Mouse (Mus musculus): ENCODE data around the gene Tex33. TPM values are rescaled to one million over a fixed set of nuclear protein-coding genes. Genes with fewer than 3 reads are reported as not detected.
A peak's percentile ranks its signal among the peaks of the same experiment; 100 is the strongest.

Tex33 gene
- polyA plus RNA-seq, 1 experiment from 2014 or later: not detected

DNA sequence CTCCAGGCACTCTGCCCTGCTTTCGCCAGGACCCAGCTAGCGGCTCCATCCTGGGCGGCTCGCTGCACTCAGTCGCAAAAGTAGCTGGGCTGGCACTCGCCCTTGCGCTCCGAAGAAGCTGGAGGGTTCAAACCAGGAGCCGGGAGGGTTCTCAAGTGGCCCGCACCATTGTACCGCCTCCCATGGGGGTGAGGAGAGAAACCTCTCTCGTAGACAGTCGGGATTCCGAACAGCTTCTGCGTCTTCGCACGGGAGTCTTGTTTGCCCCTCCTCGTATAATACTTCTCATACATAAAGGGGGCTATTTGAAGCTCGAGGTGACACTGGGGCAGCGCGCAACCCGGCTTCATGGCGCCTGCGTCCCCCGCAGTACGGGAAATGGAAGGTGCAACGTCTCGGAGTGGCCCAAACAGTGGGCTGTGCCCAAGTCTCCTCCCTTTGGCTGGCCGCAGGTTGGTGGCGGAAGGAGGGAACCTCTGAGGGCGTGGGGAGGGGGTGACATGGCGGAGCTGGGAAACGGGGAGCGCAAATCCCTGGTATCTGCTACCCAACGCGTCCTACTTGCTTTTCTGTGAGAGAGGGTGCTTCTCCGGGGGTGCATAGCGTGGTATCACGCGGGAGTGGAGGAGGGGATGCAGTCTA lies 10.7 kb upstream of the Tex33 start, which contains the start of gene Mpst:
TSS of gene Mpst (plus strand) at position 124 of the 642 bp plus-strand sequence.
- H3K4me1 ChIP-seq (ENCODE audit: control insufficient read depth, insufficient read depth, low read length): peaks cover 25% of the 10 kb centered on the region
- H3K27me3 ChIP-seq (ENCODE audit: control insufficient read depth, insufficient read depth, low read length): peaks cover 18% of the 10 kb centered on the region
- no peaks in the 10 kb centered on the region for H3K9me3 ChIP-seq (ENCODE audit: control insufficient read depth, low read length)
- peak; percentile 85 for ATAC-seq (ENCODE audit: low read depth)
- peak within 1 kb of the TSS; percentile 68 for H3K9ac ChIP-seq (replicated peaks; ENCODE audit: low read depth, low read length)
- under 1% methylated on average over 40 of the region's 40 CpGs for WGBS
- no peaks in the 10 kb centered on the region for H3K36me3 ChIP-seq (ENCODE audit: control insufficient read depth, insufficient read depth, low read length)
- peak within 1 kb of the TSS; percentile 96 for H3K4me2 ChIP-seq (ENCODE audit: low read depth, low read length)
- peak within 1 kb of the TSS; percentile 59 for H3K4me3 ChIP-seq (ENCODE audit: low read depth, low read length)
- peak within 1 kb of the TSS; percentile 90 for H3K27ac ChIP-seq (ENCODE audit: low read depth, low read length)

DNA sequence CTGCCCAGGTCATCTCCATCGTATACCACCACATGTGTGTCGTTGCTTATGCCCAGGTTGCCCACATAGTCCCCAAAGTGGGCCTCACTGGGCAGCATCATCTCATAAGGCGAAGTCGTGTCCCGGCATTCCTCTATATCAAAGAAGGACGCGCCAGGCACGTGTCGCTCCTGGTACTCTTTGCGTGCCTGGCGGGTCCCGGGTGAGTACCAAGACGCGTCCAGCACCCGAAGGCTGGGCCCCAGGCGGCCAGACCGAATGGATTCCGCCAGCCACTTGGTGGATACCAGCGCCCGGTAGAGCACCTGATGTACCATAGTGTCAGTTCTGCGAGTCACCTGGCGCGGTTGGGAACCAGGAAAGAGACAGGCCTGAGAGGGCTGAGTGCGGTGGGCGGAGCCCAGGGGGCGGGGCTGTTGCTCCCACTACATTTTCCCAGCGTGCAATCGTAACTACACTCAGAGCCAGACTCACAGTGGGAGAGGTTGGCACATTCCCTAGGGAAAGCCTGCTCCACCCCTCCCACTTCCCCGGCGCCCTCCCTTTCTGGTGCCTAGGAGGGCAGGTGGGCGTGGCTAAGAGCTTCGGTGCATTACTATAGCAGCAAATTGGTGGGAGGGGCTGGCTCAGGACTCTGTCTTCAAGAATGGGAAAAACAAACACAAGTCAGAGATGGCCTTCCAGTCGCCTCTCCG lies 10.0 kb upstream of the Tex33 start, which contains the start of gene Tst:
TSS of gene Tst (minus strand) at position 391 of the 695 bp plus-strand sequence.
- H3K4me1 ChIP-seq (ENCODE audit: control insufficient read depth, insufficient read depth, low read length): peaks cover 27% of the 10 kb centered on the region

GRCm38 (mm10) chr15:78405098-78405497 lies 9.4 kb upstream of the Tex33 start:
- Histone ChIP-seq H3K9me3 (ENCODE audit: control insufficient read depth, low read length) (no peaks in the 10 kb centered on the region), H3K4me1 (ENCODE audit: control insufficient read depth, insufficient read depth, low read length) (peaks cover 26% of the 10 kb centered on the region), H3K4me3 (ENCODE audit: low read depth, low read length) (peak overlapping the region; percentile 59; the same call in 1 of the 2 replicates), H3K4me2 (ENCODE audit: low read depth, low read length) (peak overlapping the region; percentile 96), H3K27ac (ENCODE audit: low read depth, low read length) (peak overlapping the region; percentile 0; the same call in 1 of the 2 replicates), H3K9ac (replicated peaks; ENCODE audit: low read depth, low read length) (0 out of 2 replicates have a peak overlapping the region, but pooled peaks have one; percentile 22), H3K27me3 (ENCODE audit: control insufficient read depth, insufficient read depth, low read length) (peaks cover 14% of the 10 kb centered on the region), H3K36me3 (ENCODE audit: control insufficient read depth, insufficient read depth, low read length) (no peaks in the 10 kb centered on the region)
- ATAC-seq (ENCODE audit: low read depth): no peak
- 52% methylated on average over 11 of the region's 11 CpGs for WGBS

More for the DNA sequence above, 10.0 kb upstream of the Tex33 start, which contains the start of gene Tst:
- Histone ChIP-seq H3K27me3 (ENCODE audit: control insufficient read depth, insufficient read depth, low read length) (peaks cover 18% of the 10 kb centered on the region), H3K9me3 (ENCODE audit: control insufficient read depth, low read length) (no peaks in the 10 kb centered on the region), H3K4me2 (ENCODE audit: low read depth, low read length) (peak within 1 kb of the TSS; percentile 96), H3K27ac (ENCODE audit: low read depth, low read length) (peak within 1 kb of the TSS; percentile 90), H3K36me3 (ENCODE audit: control insufficient read depth, insufficient read depth, low read length) (no peaks in the 10 kb centered on the region), H3K4me3 (ENCODE audit: low read depth, low read length) (peak within 1 kb of the TSS; percentile 59), H3K9ac (replicated peaks; ENCODE audit: low read depth, low read length) (peak within 1 kb of the TSS; percentile 68)
- 2% methylated on average over 34 of the region's 34 CpGs for WGBS
- peak; percentile 68 for ATAC-seq (ENCODE audit: low read depth)

- Histone ChIP-seq H3K4me2 (ENCODE audit: low read depth, low read length) (no peak overlapping the region; the same call in 1 of the 2 replicates), H3K27ac (ENCODE audit: low read depth, low read length) (peak overlapping the region; percentile 35; the same call in 1 of the 2 replicates)
- 53% methylated on average over 1 of the region's 1 CpGs for WGBS
These were observed 8.2 kb upstream of the Tex33 start for GRCm38 (mm10) chr15:78403896-78404295.

GRCm38 (mm10) chr15:78403301-78403741 lies 7.6 kb upstream of the Tex33 start:
- H3K9me3 ChIP-seq (ENCODE audit: control insufficient read depth, low read length): no peaks in the 10 kb centered on the region
- H3K4me3 ChIP-seq (ENCODE audit: low read depth, low read length): no peak overlapping the region
- no peaks in the 10 kb centered on the region for H3K27me3 ChIP-seq (ENCODE audit: control insufficient read depth, insufficient read depth, low read length)
- no peak overlapping the region; the same call in 1 of the 2 replicates for H3K4me2 ChIP-seq (ENCODE audit: low read depth, low read length)
- H3K36me3 ChIP-seq (ENCODE audit: control insufficient read depth, insufficient read depth, low read length): no peaks in the 10 kb centered on the region
- no peak for ATAC-seq (ENCODE audit: low read depth)
- H3K4me1 ChIP-seq (ENCODE audit: control insufficient read depth, insufficient read depth, low read length): peaks cover 21% of the 10 kb centered on the region
- WGBS: 54% methylated on average over 3 of the region's 3 CpGs
- H3K9ac ChIP-seq (replicated peaks; ENCODE audit: low read depth, low read length): no peak overlapping the region
- H3K27ac ChIP-seq (ENCODE audit: low read depth, low read length): peak overlapping the region; percentile 35; the same call in 1 of the 2 replicates

More at GRCm38 (mm10) chr15:78403896-78404295, 8.2 kb upstream of the Tex33 start:
- no peak overlapping the region for H3K4me3 ChIP-seq (ENCODE audit: low read depth, low read length)
- H3K36me3 ChIP-seq (ENCODE audit: control insufficient read depth, insufficient read depth, low read length): no peaks in the 10 kb centered on the region
- no peak overlapping the region for H3K9ac ChIP-seq (replicated peaks; ENCODE audit: low read depth, low read length)
- ATAC-seq (ENCODE audit: low read depth): no peak
- no peaks in the 10 kb centered on the region for H3K9me3 ChIP-seq (ENCODE audit: control insufficient read depth, low read length)
- H3K4me1 ChIP-seq (ENCODE audit: control insufficient read depth, insufficient read depth, low read length): peaks cover 21% of the 10 kb centered on the region
- 0 out of 2 replicates have a peak, but pooled peaks cover 5% of the 10 kb centered on the region for H3K27me3 ChIP-seq (ENCODE audit: control insufficient read depth, insufficient read depth, low read length)

DNA sequence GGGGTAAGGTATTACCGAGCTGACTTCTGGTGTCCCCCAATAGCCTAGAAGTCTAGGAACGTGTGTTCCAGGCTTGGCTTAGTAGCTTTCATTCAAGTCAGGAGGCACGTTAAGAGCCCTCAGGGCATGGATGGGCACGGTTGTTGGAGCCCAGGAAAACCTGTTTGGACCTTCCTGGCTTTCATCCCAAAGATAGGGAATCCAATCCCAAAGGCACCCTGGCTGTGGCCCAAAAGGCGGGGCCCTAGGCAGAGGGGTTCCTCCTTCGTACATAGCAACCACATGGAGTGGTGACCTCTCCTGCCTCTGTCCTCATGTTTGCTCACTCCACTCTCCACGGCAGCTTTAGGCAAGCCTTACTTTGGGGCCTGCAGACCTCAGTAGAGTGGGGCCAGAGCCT lies 6.7 kb upstream of the Tex33 start:
- WGBS: 77% methylated on average over 7 of the region's 7 CpGs
- H3K36me3 ChIP-seq (ENCODE audit: control insufficient read depth, insufficient read depth, low read length): no peaks in the 10 kb centered on the region
- H3K27me3 ChIP-seq (ENCODE audit: control insufficient read depth, insufficient read depth, low read length): no peaks in the 10 kb centered on the region
- H3K4me2 ChIP-seq (ENCODE audit: low read depth, low read length): no peak overlapping the region
- peaks cover 21% of the 10 kb centered on the region for H3K4me1 ChIP-seq (ENCODE audit: control insufficient read depth, insufficient read depth, low read length)
- H3K4me3 ChIP-seq (ENCODE audit: low read depth, low read length): no peak overlapping the region
- no peak for ATAC-seq (ENCODE audit: low read depth)
- no peak overlapping the region for H3K9ac ChIP-seq (replicated peaks; ENCODE audit: low read depth, low read length)
- no peaks in the 10 kb centered on the region for H3K9me3 ChIP-seq (ENCODE audit: control insufficient read depth, low read length)
- H3K27ac ChIP-seq (ENCODE audit: low read depth, low read length): no peak overlapping the region

DNA sequence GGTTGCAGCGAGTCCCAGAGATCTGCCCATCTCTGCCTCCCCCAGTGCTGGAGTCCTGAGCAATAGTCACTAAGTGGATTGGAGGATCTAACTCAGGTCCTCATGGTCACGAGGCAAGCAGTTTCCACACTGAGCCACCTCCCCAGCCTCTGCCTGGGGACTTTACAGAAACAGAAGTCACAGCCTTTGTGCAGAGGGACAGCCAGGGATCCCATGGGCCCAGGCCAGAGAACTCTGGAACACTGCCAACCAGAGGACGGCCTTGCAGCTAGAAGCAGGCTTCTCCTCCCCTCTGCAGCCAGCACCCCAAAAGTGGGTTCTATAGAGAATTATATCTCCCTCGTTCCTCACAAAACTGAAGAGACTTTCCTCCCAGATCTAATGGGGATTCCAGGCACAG lies 6.2 kb upstream of the Tex33 start:
- no peaks in the 10 kb centered on the region for H3K9me3 ChIP-seq (ENCODE audit: control insufficient read depth, low read length)
- H3K4me2 ChIP-seq (ENCODE audit: low read depth, low read length): no peak overlapping the region
- H3K27me3 ChIP-seq (ENCODE audit: control insufficient read depth, insufficient read depth, low read length): no peaks in the 10 kb centered on the region
- peaks cover 17% of the 10 kb centered on the region for H3K4me1 ChIP-seq (ENCODE audit: control insufficient read depth, insufficient read depth, low read length)
- no peak for ATAC-seq (ENCODE audit: low read depth)
- no peak overlapping the region for H3K27ac ChIP-seq (ENCODE audit: low read depth, low read length)
- H3K9ac ChIP-seq (replicated peaks; ENCODE audit: low read depth, low read length): no peak overlapping the region
- H3K36me3 ChIP-seq (ENCODE audit: control insufficient read depth, insufficient read depth, low read length): no peaks in the 10 kb centered on the region
- 58% methylated on average over 4 of the region's 4 CpGs for WGBS
- H3K4me3 ChIP-seq (ENCODE audit: low read depth, low read length): no peak overlapping the region

GRCm38 (mm10) chr15:78401345-78401744 lies 5.6 kb upstream of the Tex33 start:
- Histone ChIP-seq H3K4me1 (ENCODE audit: control insufficient read depth, insufficient read depth, low read length) (peaks cover 17% of the 10 kb centered on the region), H3K4me3 (ENCODE audit: low read depth, low read length) (no peak overlapping the region), H3K36me3 (ENCODE audit: control insufficient read depth, insufficient read depth, low read length) (no peaks in the 10 kb centered on the region), H3K27ac (ENCODE audit: low read depth, low read length) (no peak overlapping the region), H3K9ac (replicated peaks; ENCODE audit: low read depth, low read length) (no peak overlapping the region), H3K27me3 (ENCODE audit: control insufficient read depth, insufficient read depth, low read length) (no peaks in the 10 kb centered on the region), H3K9me3 (ENCODE audit: control insufficient read depth, low read length) (no peaks in the 10 kb centered on the region), H3K4me2 (ENCODE audit: low read depth, low read length) (no peak overlapping the region)
- WGBS: 66% methylated on average over 6 of the region's 6 CpGs
- ATAC-seq (ENCODE audit: low read depth): no peak

- Histone ChIP-seq H3K4me2 (ENCODE audit: low read depth, low read length) (no peak overlapping the region), H3K4me1 (ENCODE audit: control insufficient read depth, insufficient read depth, low read length) (no peaks in the 10 kb centered on the region), H3K9me3 (ENCODE audit: control insufficient read depth, low read length) (no peaks in the 10 kb centered on the region), H3K27me3 (ENCODE audit: control insufficient read depth, insufficient read depth, low read length) (no peaks in the 10 kb centered on the region), H3K9ac (replicated peaks; ENCODE audit: low read depth, low read length) (no peak overlapping the region), H3K36me3 (ENCODE audit: control insufficient read depth, insufficient read depth, low read length) (no peaks in the 10 kb centered on the region), H3K4me3 (ENCODE audit: low read depth, low read length) (no peak overlapping the region), H3K27ac (ENCODE audit: low read depth, low read length) (no peak overlapping the region)
- 80% methylated on average over 3 of the region's 3 CpGs for WGBS
- ATAC-seq (ENCODE audit: low read depth): no peak
These were observed 4.9 kb downstream of the Tex33 start for GRCm38 (mm10) chr15:78390855-78391254.
